Comparison of ENCODE assay signal across 8 mouse cellular contexts in genomic region chr11:66167801-66168651, GRCm38 (mm10). TPM values are rescaled to one million over a fixed set of nuclear protein-coding genes. Genes with fewer than 3 reads are reported as not detected.
A peak's percentile ranks its signal among the peaks of the same experiment; 100 is the strongest.
DNase-seq lines count a peak whose midpoint lies in the region; ATAC-seq lines count a peak whose summit lies in the region.

Gene Dnah9 (minus strand): TSS chr11:66168551.

- no peak for ATAC-seq in inflammation-experienced regulatory T-cells, adult 6 months

- DNase-seq in adrenal gland, postnatal 36 days = peak; percentile 67 to 73
- peak; percentile 71 for DNase-seq in embryo, embryonic 11.5 days (ENCODE audit: low read depth, low spot score)
- peak; percentile 36 for DNase-seq in gastrocnemius, postnatal 25 days
- DNase-seq in hindlimb bud, embryonic 11.5 days (ENCODE audit: extremely low spot score, low read depth, low spot score) = peak; percentile 14
- peak; percentile 76 to 84 for DNase-seq in left cerebral cortex, adult 18-20 months (ENCODE audit: low spot score in 2 of 2)
- peak; percentile 87 for DNase-seq in lung, postnatal 10 days
- peak; percentile 90 for DNase-seq in right cerebral cortex, adult 18-20 months

RNA-seq across cellular contexts. Expression of gene Dnah9, which starts in this region (rescaled TPM):
- not detected for total RNA-seq in adrenal gland, postnatal 36 days (2021)
- total RNA-seq in gastrocnemius, postnatal 25 days (2021) = not detected
- 1 to 10 TPM; 2.1 to 2.3 TPM for total RNA-seq in left cerebral cortex, adult 18-20 months (2021)
- polyA plus RNA-seq in inflammation-experienced regulatory T-cells, adult 6 months (2017; shearing (Covaris generic)) = under 1 TPM in 1 of 3 experiments, not detected in 2; 0.05 TPM

Comparison
In these comparisons a context has a peak if more than half of its experiments do, and no peak if none do; other contexts are left out.
1. Peak in DNase-seq in adrenal gland, postnatal 36 days; RNA of the gene not detected or under 1 TPM.
2. Peak in DNase-seq in gastrocnemius, postnatal 25 days; RNA of the gene not detected or under 1 TPM.
3. DNase-seq: peak in every context shown above with its lines; median percentile 90 in right cerebral cortex, adult 18-20 months; 87 in lung, postnatal 10 days; 80 in left cerebral cortex, adult 18-20 months; 71 in embryo, embryonic 11.5 days; 70 in adrenal gland, postnatal 36 days; 36 in gastrocnemius, postnatal 25 days; 14 in hindlimb bud, embryonic 11.5 days.